Mouse (Mus musculus) myocyte (in vitro differentiated cells): ENCODE results near the gene Bmp6.

ENCODE experiments used
- E2F4 ChIP-seq: IDR thresholded peaks from one replicate; pipeline ENCODE4 v1.6.1; 2011; ENCODE audit warnings: mild to moderate bottlenecking, control low read depth, moderate library complexity; ENCODE audit not compliant: insufficient read depth
- MAX ChIP-seq: IDR thresholded peaks from one replicate; pipeline ENCODE4 v1.6.1; 2011; ENCODE audit warnings: low read depth, mild to moderate bottlenecking, control low read depth
- POLR2A ChIP-seq: IDR thresholded peaks from one replicate; pipeline ENCODE4 v1.6.1; 2011; ENCODE audit warnings: low read depth, mild to moderate bottlenecking, control low read depth, moderate library complexity; ENCODE audit not compliant: insufficient read length
- REST ChIP-seq: IDR thresholded peaks from one replicate; pipeline ENCODE4 v1.6.1; 2011; ENCODE audit warnings: mild to moderate bottlenecking, control low read depth, moderate library complexity; ENCODE audit not compliant: insufficient read depth, insufficient read length
- SRF ChIP-seq: IDR thresholded peaks from one replicate; pipeline ENCODE4 v1.6.1; 2011; ENCODE audit warnings: low read depth; ENCODE audit not compliant: control insufficient read depth, insufficient read length
- TCF12 ChIP-seq: IDR thresholded peaks from one replicate; pipeline ENCODE4 v1.6.1; 2011; ENCODE audit warnings: mild to moderate bottlenecking, control low read depth; ENCODE audit not compliant: poor library complexity, insufficient read depth, severe bottlenecking

DNA sequence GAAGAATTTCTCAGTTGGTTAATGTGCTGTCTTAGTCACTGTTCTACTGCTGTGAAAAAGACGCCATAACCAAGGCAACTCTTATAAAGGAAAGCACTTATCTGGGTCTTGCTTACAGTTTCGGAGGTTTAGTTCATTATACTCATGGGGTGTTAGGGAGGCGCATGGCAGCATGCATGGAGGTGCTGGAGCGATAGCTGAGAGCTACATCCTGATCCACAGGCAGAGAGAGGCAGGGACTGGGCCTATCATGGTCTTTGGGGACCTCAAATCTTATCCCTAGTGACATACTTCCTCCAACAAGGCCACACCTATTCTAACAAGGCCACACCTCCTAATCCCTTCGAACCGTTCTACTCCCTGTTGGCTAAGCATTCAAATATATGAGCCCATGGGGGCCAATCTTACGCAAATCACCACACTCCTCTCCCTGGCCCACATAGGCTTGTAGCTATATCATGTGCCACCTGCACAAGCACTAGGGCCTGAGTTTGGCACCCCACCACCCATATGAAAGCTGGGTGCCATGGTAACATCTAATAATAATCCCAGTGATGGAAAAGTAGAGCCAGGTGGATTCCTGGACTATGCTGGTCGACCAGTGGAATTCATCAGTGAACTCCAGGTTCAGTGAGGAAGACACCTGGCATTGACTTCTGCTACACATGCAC lies 198.7 kb downstream of the Bmp6 start:
- no peak for TF ChIP-seq MAX
- TF ChIP-seq POLR2A = no peak
- no peak for TF ChIP-seq E2F4
- TF ChIP-seq SRF = no peak
- TF ChIP-seq TCF12 = no peak
- no peak for TF ChIP-seq REST
